Comparison of ENCODE assay signal across 11 mouse cellular contexts in genomic region chr6:29263650-29264455, GRCm38 (mm10). TPM values are rescaled to one million over a fixed set of nuclear protein-coding genes. Genes with fewer than 3 reads are reported as not detected.
A peak's percentile ranks its signal among the peaks of the same experiment; 100 is the strongest.
DNase-seq lines count a peak whose midpoint lies in the region; ATAC-seq and TF ChIP-seq lines count a peak whose summit lies in the region.
"Had no signal": no experiment of that assay in that cellular context is flagged by ENCODE, and none has a peak within 500 bp of the region (broad histone marks: within the 10 kb centered on the region; RNA-seq: fewer than 3 reads in every experiment).

No protein-coding gene starts in this region.

- 61% methylated on average over 6 of the region's 6 CpGs for WGBS in heart, embryonic 10.5 days
- WGBS in hindbrain, postnatal 0 days, result 23% methylated on average over 6 of the region's 6 CpGs
- WGBS in midbrain, postnatal 0 days, result 34% methylated on average over 6 of the region's 6 CpGs

- H3K9me3 ChIP-seq in heart, embryonic 10.5 days, result no peaks in the 10 kb centered on the region
- no peaks in the 10 kb centered on the region for H3K9me3 ChIP-seq in hindbrain, postnatal 0 days (ENCODE audit: low read length)
- no peaks in the 10 kb centered on the region for H3K9me3 ChIP-seq in midbrain, postnatal 0 days (ENCODE audit: low read length)
- H3K9me3 ChIP-seq: embryonic facial prominence, embryonic 15.5 days; G1E; limb, embryonic 13.5 days had no signal

- no peaks in the 10 kb centered on the region for H3K4me1 ChIP-seq in heart, embryonic 10.5 days
- no peaks in the 10 kb centered on the region for H3K4me1 ChIP-seq in hindbrain, postnatal 0 days (ENCODE audit: insufficient read depth, low read length)
- 0 out of 2 replicates have a peak, but pooled peaks cover 3% of the 10 kb centered on the region for H3K4me1 ChIP-seq in midbrain, postnatal 0 days (ENCODE audit: insufficient read depth, low read length)
- H3K4me1 ChIP-seq: embryonic facial prominence, embryonic 15.5 days; limb, embryonic 13.5 days had no signal

- H3K27me3 ChIP-seq in heart, embryonic 10.5 days (ENCODE audit: insufficient read depth, poor library complexity, severe bottlenecking), result no peaks in the 10 kb centered on the region
- H3K27me3 ChIP-seq in hindbrain, postnatal 0 days (ENCODE audit: insufficient read depth, low read length), result no peaks in the 10 kb centered on the region
- no peaks in the 10 kb centered on the region for H3K27me3 ChIP-seq in midbrain, postnatal 0 days (ENCODE audit: insufficient read depth, low read length)
- H3K27me3 ChIP-seq: embryonic facial prominence, embryonic 15.5 days; limb, embryonic 13.5 days had no signal

- H3K36me3 ChIP-seq in heart, embryonic 10.5 days, result no peaks in the 10 kb centered on the region
- no peaks in the 10 kb centered on the region for H3K36me3 ChIP-seq in hindbrain, postnatal 0 days (ENCODE audit: insufficient read depth, low read length)
- no peaks in the 10 kb centered on the region for H3K36me3 ChIP-seq in midbrain, postnatal 0 days (ENCODE audit: insufficient read depth, low read length)
- H3K36me3 ChIP-seq: embryonic facial prominence, embryonic 15.5 days; G1E; limb, embryonic 13.5 days had no signal

- no peak overlapping the region for H3K4me2 ChIP-seq in hindbrain, postnatal 0 days (ENCODE audit: low read depth, low read length)
- no peak overlapping the region for H3K4me2 ChIP-seq in midbrain, postnatal 0 days (ENCODE audit: low read depth, low read length, poor library complexity, severe bottlenecking)
- H3K4me2 ChIP-seq: embryonic facial prominence, embryonic 15.5 days; limb, embryonic 13.5 days had no signal

- no peak overlapping the region for H3K9ac ChIP-seq in hindbrain, postnatal 0 days (replicated peaks; ENCODE audit: low read length)
- no peak overlapping the region for H3K9ac ChIP-seq in midbrain, postnatal 0 days (replicated peaks; ENCODE audit: low read length, poor library complexity, severe bottlenecking)
- H3K9ac ChIP-seq: embryonic facial prominence, embryonic 15.5 days; limb, embryonic 13.5 days had no signal

- ATAC-seq in hindbrain, postnatal 0 days, result peak; percentile 94
- peak; percentile 79 for ATAC-seq in midbrain, postnatal 0 days (ENCODE audit: low FRiP score)

- no peak overlapping the region for H3K27ac ChIP-seq in heart, embryonic 10.5 days
- peak overlapping the region; percentile 23; the same call in 1 of the 2 replicates for H3K27ac ChIP-seq in hindbrain, postnatal 0 days
- H3K27ac ChIP-seq in midbrain, postnatal 0 days (ENCODE audit: low read depth, low read length), result peak overlapping the region; percentile 34; the same call in 1 of the 2 replicates
- H3K27ac ChIP-seq: embryonic facial prominence, embryonic 15.5 days; limb, embryonic 13.5 days had no signal

- no peak for TF ChIP-seq CTCF in hindbrain, postnatal 0 days (IDR thresholded peaks at IDR 0.05; ENCODE audit: low read depth)
- no peak for TF ChIP-seq CTCF in midbrain, postnatal 0 days (IDR thresholded peaks at IDR 0.05)

- no peak overlapping the region for H3K4me3 ChIP-seq in heart, embryonic 10.5 days
- no peak overlapping the region for H3K4me3 ChIP-seq in hindbrain, postnatal 0 days (ENCODE audit: low read length)
- no peak overlapping the region for H3K4me3 ChIP-seq in midbrain, postnatal 0 days (ENCODE audit: low read depth, low read length)
- H3K4me3 ChIP-seq: embryonic facial prominence, embryonic 15.5 days; limb, embryonic 13.5 days had no signal

- DNase-seq in heart, adult 11 months, result peak; percentile 97
- DNase-seq in heart, embryonic 10.5 days (ENCODE audit: low spot score), result no peak
- peak; percentile 15 to 43 for DNase-seq in frontal cortex, postnatal 14 days (ENCODE audit: low spot score in 2 of 2)
- DNase-seq in hindbrain, postnatal 0 days (ENCODE audit: low spot score), result peak; percentile 79
- peak; percentile 78 for DNase-seq in midbrain, postnatal 0 days (ENCODE audit: low spot score)
- no peak for DNase-seq in kidney, postnatal 14 days
- no peak for DNase-seq in kidney, adult 11 months
- no peak for DNase-seq in embryo, embryonic 9.5 days (ENCODE audit: extremely low spot score)

RNA-seq across cellular contexts. Expression of gene Hilpda, which starts 8.4 kb away (rescaled TPM):
- 28.1 and 34.2 TPM in 2 replicates for polyA plus RNA-seq in heart, embryonic 10.5 days (2016; fragmentation: Nextera tagmentation; extraction: Ambion mirVana)
- 26.5 and 35.8 TPM in 2 replicates for total RNA-seq in hindbrain, postnatal 0 days (2014; rRNA removed)
- 23.3 and 25.6 TPM in 2 replicates for polyA plus RNA-seq in hindbrain, postnatal 0 days (2015; fragmentation: Nextera tagmentation; extraction: Ambion mirVana)
- total RNA-seq in midbrain, postnatal 0 days (2014; rRNA removed), result 14.4 and 21.2 TPM in 2 replicates
- 24.2 and 25.4 TPM in 2 replicates for polyA plus RNA-seq in midbrain, postnatal 0 days (2015; fragmentation: Nextera tagmentation; extraction: Ambion mirVana)

RNA-seq across cellular contexts. Expression of gene Fam71f2, which starts 15.5 kb away (rescaled TPM):
- polyA plus RNA-seq in heart, embryonic 10.5 days (2016; fragmentation: Nextera tagmentation; extraction: Ambion mirVana), result 0.22 and 0.36 TPM in 2 replicates
- 0.79 and 2.1 TPM in 2 replicates for total RNA-seq in hindbrain, postnatal 0 days (2014; rRNA removed)
- polyA plus RNA-seq in hindbrain, postnatal 0 days (2015; fragmentation: Nextera tagmentation; extraction: Ambion mirVana), result 0.29 and 0.39 TPM in 2 replicates
- 0.44 and 0.52 TPM in 2 replicates for total RNA-seq in midbrain, postnatal 0 days (2014; rRNA removed)
- polyA plus RNA-seq in midbrain, postnatal 0 days (2015; fragmentation: Nextera tagmentation; extraction: Ambion mirVana), result 0.52 and 0.58 TPM in 2 replicates
- polyA plus RNA-seq: G1E had no signal

RNA-seq across cellular contexts. Expression of gene Impdh1, which starts 47.7 kb away (rescaled TPM):
- polyA plus RNA-seq in heart, embryonic 10.5 days (2016; fragmentation: Nextera tagmentation; extraction: Ambion mirVana), result 50.7 and 54.0 TPM in 2 replicates
- total RNA-seq in hindbrain, postnatal 0 days (2014; rRNA removed), result 37.8 and 46.3 TPM in 2 replicates
- 63.4 and 64.4 TPM in 2 replicates for polyA plus RNA-seq in hindbrain, postnatal 0 days (2015; fragmentation: Nextera tagmentation; extraction: Ambion mirVana)
- total RNA-seq in midbrain, postnatal 0 days (2014; rRNA removed), result 35.6 and 37.5 TPM in 2 replicates
- polyA plus RNA-seq in midbrain, postnatal 0 days (2015; fragmentation: Nextera tagmentation; extraction: Ambion mirVana), result 60.6 and 62.1 TPM in 2 replicates

RNA-seq across cellular contexts. Expression of gene Fam71f1, which starts 55.1 kb away (rescaled TPM):
- polyA plus RNA-seq in heart, embryonic 10.5 days (2016; fragmentation: Nextera tagmentation; extraction: Ambion mirVana), result 0.14 TPM in 1 of 2 replicates, not detected in the other
- not detected in 2 replicates for total RNA-seq in hindbrain, postnatal 0 days (2014; rRNA removed)
- 0.13 TPM in 1 of 2 replicates, not detected in the other for polyA plus RNA-seq in hindbrain, postnatal 0 days (2015; fragmentation: Nextera tagmentation; extraction: Ambion mirVana)
- not detected in 2 replicates for total RNA-seq in midbrain, postnatal 0 days (2014; rRNA removed)
- not detected in 2 replicates for polyA plus RNA-seq in midbrain, postnatal 0 days (2015; fragmentation: Nextera tagmentation; extraction: Ambion mirVana)
- polyA plus RNA-seq: embryonic facial prominence, embryonic 15.5 days; G1E had no signal

Comparison
In these comparisons a context has a peak if more than half of its experiments do, and no peak if none do; other contexts are left out.
1. DNase-seq: peak in heart, adult 11 months (single experiment), frontal cortex, postnatal 14 days (2 of 2), hindbrain, postnatal 0 days (single experiment) and midbrain, postnatal 0 days (single experiment); none in heart, embryonic 10.5 days (single experiment), kidney, postnatal 14 days (single experiment), kidney, adult 11 months (single experiment) and embryo, embryonic 9.5 days (single experiment).